Mouse (Mus musculus) layer of hippocampus, adult 9-11 months (tissue): ENCODE measurements around the gene Olfr131.
"Not testable (repeated sequence)": the region's sequence is repeated elsewhere in the genome, so short reads cannot be mapped to it uniquely, and the experiment has no call there.

Experiments used
- DNase-seq: peaks from one replicate; pipeline ENCODE4 v3.0.0; 2022

The Olfr131 gene

DNA sequence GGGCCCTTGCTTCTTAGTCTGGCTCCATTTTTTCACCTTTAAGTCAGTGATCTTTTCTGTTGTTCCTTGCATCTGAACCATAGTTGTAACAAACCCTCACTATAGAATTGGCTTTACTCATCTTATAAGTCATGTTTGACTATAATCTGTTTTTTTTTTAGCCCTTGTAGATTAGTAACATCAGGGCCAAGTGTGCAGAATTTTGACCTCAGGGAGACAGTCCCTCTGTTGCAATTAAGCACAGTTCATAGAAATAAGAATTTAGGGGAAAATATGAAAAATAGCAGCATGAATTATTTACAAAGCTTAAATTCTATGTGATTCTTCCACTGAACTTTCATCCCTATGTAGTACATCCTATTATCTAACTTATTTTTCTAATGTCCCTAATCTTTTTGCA is at the start of gene Olfr131:
Gene Olfr131 (minus strand): TSS at position 101 of the 400 bp plus-strand sequence.
- DNase-seq: no peak

DNA sequence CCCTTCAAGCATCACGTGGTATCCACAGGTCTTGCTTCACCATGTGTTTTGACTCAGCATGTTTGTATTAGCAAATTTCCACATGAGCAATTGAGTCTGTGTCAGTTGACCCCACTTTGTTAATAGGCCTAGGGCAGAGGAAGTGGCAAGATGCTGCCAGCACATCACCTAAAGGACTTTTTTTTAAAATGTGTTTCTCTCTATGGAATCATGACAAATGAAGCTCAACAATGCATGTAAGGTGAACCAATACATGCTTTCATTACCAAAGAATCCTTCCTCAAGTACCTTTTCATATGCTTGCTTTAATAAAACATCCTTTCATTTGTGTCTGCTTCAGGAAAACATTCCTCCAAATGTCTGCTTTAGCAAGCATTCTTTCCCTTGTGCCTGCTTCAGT is 45.9 kb upstream of the Olfr131 start, which contains the start of gene Olfr132:
Gene Olfr132 (minus strand): TSS at position 101 of the 400 bp plus-strand sequence.
- no peak for DNase-seq

DNA sequence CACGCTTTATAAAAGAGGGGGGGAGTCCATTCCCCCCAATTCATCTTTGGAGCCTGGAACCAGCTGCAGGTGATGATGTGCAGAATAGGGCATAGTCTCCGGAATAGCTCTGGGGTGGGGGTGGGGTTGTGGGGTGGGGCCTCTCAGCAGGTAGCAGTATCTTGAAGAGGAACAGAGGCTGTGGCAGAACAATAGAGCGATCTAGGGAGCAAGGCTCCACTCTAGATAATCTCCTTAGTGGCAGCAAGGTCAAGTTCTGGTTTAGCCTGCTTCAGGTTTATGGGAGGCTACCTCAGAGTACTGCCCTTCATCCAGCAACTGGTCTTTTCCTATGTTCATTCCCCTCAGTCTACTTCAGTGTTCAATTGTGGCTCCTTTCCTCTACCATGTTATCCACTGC is 36.9 kb upstream of the Olfr131 start:
- DNase-seq: not testable (repeated sequence)

DNA sequence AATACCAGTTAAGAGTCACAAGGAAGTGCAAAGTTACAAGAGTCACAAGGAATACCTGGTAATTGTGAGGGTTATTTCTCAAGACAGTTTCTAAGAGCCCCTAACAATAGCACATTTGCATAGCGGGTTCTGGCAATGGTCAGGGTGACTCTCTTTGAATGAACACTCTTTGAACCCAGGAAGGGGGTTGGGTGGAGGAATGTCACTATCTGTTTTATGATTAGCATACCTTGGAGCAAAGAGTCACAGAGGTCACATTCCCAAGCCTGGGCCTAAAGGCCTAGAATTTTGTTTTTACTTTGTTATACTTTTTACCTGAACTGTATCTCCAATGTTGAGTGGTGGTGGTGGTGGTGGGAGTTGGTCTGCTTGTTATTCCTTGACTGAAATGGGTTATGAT is 35.7 kb upstream of the Olfr131 start:
- DNase-seq: not testable (repeated sequence)

GRCm38 (mm10) chr17:38082364-38082763 is 6.1 kb downstream of the Olfr131 start:
- DNase-seq: no peak

- no peak for DNase-seq
These were observed 24.9 kb downstream of the Olfr131 start, which contains the start of gene Olfr130 for GRCm38 (mm10) chr17:38063621-38064020. Gene Olfr130, plus strand, starts transcription at chr17:38063921.

DNA sequence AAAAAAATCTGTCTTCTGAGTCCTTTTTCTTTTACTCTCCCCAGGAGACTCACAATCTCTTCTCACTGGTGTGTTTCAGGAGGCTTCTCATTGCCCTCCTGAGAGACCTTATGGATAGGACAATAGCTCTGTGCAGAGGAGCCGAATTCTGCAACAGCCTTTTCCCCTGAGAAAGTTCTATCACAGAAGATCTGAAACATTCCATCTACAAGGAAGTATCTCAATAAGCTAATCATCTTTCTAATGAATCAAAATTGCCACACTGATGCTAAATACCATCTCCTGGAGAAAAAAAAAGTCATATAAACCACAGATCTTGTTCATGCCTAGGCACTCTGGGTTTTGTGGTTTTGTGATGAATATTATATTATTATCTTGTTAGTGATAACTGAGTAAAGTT is 28.5 kb downstream of the Olfr131 start, which contains the start of gene Olfr129:
Gene Olfr129 (minus strand): TSS at position 101 of the 400 bp plus-strand sequence.
- no peak for DNase-seq
